Mouse (Mus musculus): ENCODE results near the gene Nfia.

Gene Nfia

GRCm38 (mm10) chr4:98076106-98076505, 303.6 kb downstream of the Nfia start:
- Histone ChIP-seq H3K4me1 (replicated peaks; ENCODE audit: low read depth, low read length) (no peaks in the 10 kb centered on the region), H3K9me3 (ENCODE audit: low read length) (no peaks in the 10 kb centered on the region), H3K36me3 (ENCODE audit: insufficient read depth, low read length) (no peaks in the 10 kb centered on the region), H3K27me3 (ENCODE audit: insufficient read depth, low read length) (peaks cover 3% of the 10 kb centered on the region; the same call in 1 of the 2 replicates), H3K4me3 (replicated peaks; ENCODE audit: low read length) (no peak overlapping the region)
- TF ChIP-seq POU5F1 (IDR thresholded peaks at IDR 0.05; ENCODE audit: borderline replicate concordance, low read length) (no peak), NANOG (IDR thresholded peaks at IDR 0.05; ENCODE audit: borderline replicate concordance, low read length) (no peak), CTCF (conservative IDR thresholded peaks at IDR 0.05; ENCODE audit: low read length) (no peak)

GRCm38 (mm10) chr4:98076624-98077023, 304.1 kb downstream of the Nfia start:
- Histone ChIP-seq H3K4me3 (replicated peaks; ENCODE audit: low read length) (no peak overlapping the region), H3K36me3 (ENCODE audit: insufficient read depth, low read length) (no peaks in the 10 kb centered on the region), H3K4me1 (replicated peaks; ENCODE audit: low read depth, low read length) (no peaks in the 10 kb centered on the region), H3K9me3 (ENCODE audit: low read length) (no peaks in the 10 kb centered on the region), H3K27me3 (ENCODE audit: insufficient read depth, low read length) (peaks cover 6% of the 10 kb centered on the region; the same call in 1 of the 2 replicates)
- TF ChIP-seq NANOG (IDR thresholded peaks at IDR 0.05; ENCODE audit: borderline replicate concordance, low read length) (no peak), CTCF (conservative IDR thresholded peaks at IDR 0.05; ENCODE audit: low read length) (no peak), POU5F1 (IDR thresholded peaks at IDR 0.05; ENCODE audit: borderline replicate concordance, low read length) (no peak)

GRCm38 (mm10) chr4:98080586-98080985, 308.1 kb downstream of the Nfia start:
- TF ChIP-seq POU5F1 (IDR thresholded peaks at IDR 0.05; ENCODE audit: borderline replicate concordance, low read length) (no peak), NANOG (IDR thresholded peaks at IDR 0.05; ENCODE audit: borderline replicate concordance, low read length) (no peak), CTCF (conservative IDR thresholded peaks at IDR 0.05; ENCODE audit: low read length) (no peak)
- no peaks in the 10 kb centered on the region for H3K4me1 ChIP-seq (replicated peaks; ENCODE audit: low read depth, low read length)
- no peak overlapping the region for H3K4me3 ChIP-seq (replicated peaks; ENCODE audit: low read length)
- no peaks in the 10 kb centered on the region for H3K36me3 ChIP-seq (ENCODE audit: insufficient read depth, low read length)
- H3K9me3 ChIP-seq (ENCODE audit: low read length): no peaks in the 10 kb centered on the region
- peaks cover 6% of the 10 kb centered on the region; the same call in 1 of the 2 replicates for H3K27me3 ChIP-seq (ENCODE audit: insufficient read depth, low read length)

- H3K4me1 ChIP-seq (replicated peaks; ENCODE audit: low read depth, low read length): no peaks in the 10 kb centered on the region
- H3K27me3 ChIP-seq (ENCODE audit: insufficient read depth, low read length): 0 out of 2 replicates have a peak, but pooled peaks cover 2% of the 10 kb centered on the region
- H3K36me3 ChIP-seq (ENCODE audit: insufficient read depth, low read length): no peaks in the 10 kb centered on the region
- no peaks in the 10 kb centered on the region for H3K9me3 ChIP-seq (ENCODE audit: low read length)
- no peak overlapping the region for H3K4me3 ChIP-seq (replicated peaks; ENCODE audit: low read length)
- no peak for TF ChIP-seq CTCF (conservative IDR thresholded peaks at IDR 0.05; ENCODE audit: low read length)
- no peak for TF ChIP-seq POU5F1 (IDR thresholded peaks at IDR 0.05; ENCODE audit: borderline replicate concordance, low read length)
- no peak for TF ChIP-seq NANOG (IDR thresholded peaks at IDR 0.05; ENCODE audit: borderline replicate concordance, low read length)
Measured at GRCm38 (mm10) chr4:98081962-98082361, 309.4 kb downstream of the Nfia start.

GRCm38 (mm10) chr4:98082512-98082911, 310.0 kb downstream of the Nfia start:
- no peak for TF ChIP-seq POU5F1 (IDR thresholded peaks at IDR 0.05; ENCODE audit: borderline replicate concordance, low read length)
- no peak for TF ChIP-seq CTCF (conservative IDR thresholded peaks at IDR 0.05; ENCODE audit: low read length)
- TF ChIP-seq NANOG (IDR thresholded peaks at IDR 0.05; ENCODE audit: borderline replicate concordance, low read length): no peak
- no peaks in the 10 kb centered on the region for H3K9me3 ChIP-seq (ENCODE audit: low read length)
- no peaks in the 10 kb centered on the region for H3K4me1 ChIP-seq (replicated peaks; ENCODE audit: low read depth, low read length)
- no peaks in the 10 kb centered on the region for H3K36me3 ChIP-seq (ENCODE audit: insufficient read depth, low read length)
- H3K4me3 ChIP-seq (replicated peaks; ENCODE audit: low read length): no peak overlapping the region
- 0 out of 2 replicates have a peak, but pooled peaks cover 2% of the 10 kb centered on the region for H3K27me3 ChIP-seq (ENCODE audit: insufficient read depth, low read length)

GRCm38 (mm10) chr4:98085060-98085459, 312.5 kb downstream of the Nfia start:
- TF ChIP-seq CTCF (conservative IDR thresholded peaks at IDR 0.05; ENCODE audit: low read length) (no peak), NANOG (IDR thresholded peaks at IDR 0.05; ENCODE audit: borderline replicate concordance, low read length) (no peak), POU5F1 (IDR thresholded peaks at IDR 0.05; ENCODE audit: borderline replicate concordance, low read length) (no peak)
- H3K4me1 ChIP-seq (replicated peaks; ENCODE audit: low read depth, low read length): no peaks in the 10 kb centered on the region
- no peaks in the 10 kb centered on the region for H3K36me3 ChIP-seq (ENCODE audit: insufficient read depth, low read length)
- 0 out of 2 replicates have a peak, but pooled peaks cover 2% of the 10 kb centered on the region for H3K27me3 ChIP-seq (ENCODE audit: insufficient read depth, low read length)
- no peaks in the 10 kb centered on the region for H3K9me3 ChIP-seq (ENCODE audit: low read length)
- H3K4me3 ChIP-seq (replicated peaks; ENCODE audit: low read length): no peak overlapping the region

GRCm38 (mm10) chr4:98086976-98087375, 314.4 kb downstream of the Nfia start:
- H3K9me3 ChIP-seq (ENCODE audit: low read length): no peaks in the 10 kb centered on the region
- H3K27me3 ChIP-seq (ENCODE audit: insufficient read depth, low read length): no peaks in the 10 kb centered on the region
- no peaks in the 10 kb centered on the region for H3K4me1 ChIP-seq (replicated peaks; ENCODE audit: low read depth, low read length)
- no peaks in the 10 kb centered on the region for H3K36me3 ChIP-seq (ENCODE audit: insufficient read depth, low read length)
- no peak for TF ChIP-seq POU5F1 (IDR thresholded peaks at IDR 0.05; ENCODE audit: borderline replicate concordance, low read length)
- no peak for TF ChIP-seq NANOG (IDR thresholded peaks at IDR 0.05; ENCODE audit: borderline replicate concordance, low read length)
- TF ChIP-seq CTCF (conservative IDR thresholded peaks at IDR 0.05; ENCODE audit: low read length): no peak
- H3K4me3 ChIP-seq (replicated peaks; ENCODE audit: low read length): no peak overlapping the region

- Histone ChIP-seq H3K4me3 (replicated peaks; ENCODE audit: low read length) (no peak overlapping the region), H3K4me1 (replicated peaks; ENCODE audit: low read depth, low read length) (no peaks in the 10 kb centered on the region), H3K9me3 (ENCODE audit: low read length) (no peaks in the 10 kb centered on the region), H3K36me3 (ENCODE audit: insufficient read depth, low read length) (no peaks in the 10 kb centered on the region), H3K27me3 (ENCODE audit: insufficient read depth, low read length) (no peaks in the 10 kb centered on the region)
- TF ChIP-seq NANOG (IDR thresholded peaks at IDR 0.05; ENCODE audit: borderline replicate concordance, low read length) (no peak), POU5F1 (IDR thresholded peaks at IDR 0.05; ENCODE audit: borderline replicate concordance, low read length) (no peak), CTCF (conservative IDR thresholded peaks at IDR 0.05; ENCODE audit: low read length) (no peak)
Measured at GRCm38 (mm10) chr4:98089985-98090384, 317.5 kb downstream of the Nfia start.

- Histone ChIP-seq H3K27me3 (ENCODE audit: insufficient read depth, low read length) (no peaks in the 10 kb centered on the region), H3K4me3 (replicated peaks; ENCODE audit: low read length) (no peak overlapping the region), H3K36me3 (ENCODE audit: insufficient read depth, low read length) (no peaks in the 10 kb centered on the region), H3K4me1 (replicated peaks; ENCODE audit: low read depth, low read length) (no peaks in the 10 kb centered on the region), H3K9me3 (ENCODE audit: low read length) (no peaks in the 10 kb centered on the region)
- no peak for TF ChIP-seq NANOG (IDR thresholded peaks at IDR 0.05; ENCODE audit: borderline replicate concordance, low read length)
- TF ChIP-seq CTCF (conservative IDR thresholded peaks at IDR 0.05; ENCODE audit: low read length): no peak
- TF ChIP-seq POU5F1 (IDR thresholded peaks at IDR 0.05; ENCODE audit: borderline replicate concordance, low read length): no peak
Measured at GRCm38 (mm10) chr4:98090586-98090985, 318.1 kb downstream of the Nfia start.
